Mouse (Mus musculus) cerebellum, adult 2 months (tissue): ENCODE data around the gene Spats1.

Experiments used
- CTCF ChIP-seq: fragments of 200-500 bp; IDR thresholded peaks from 2 replicates; pipeline ENCODE4 v1.5.1; 2011; ENCODE audit warnings: low read depth, mild to moderate bottlenecking, control low read depth, low read length, moderate library complexity, borderline replicate concordance; ENCODE audit not compliant: insufficient read depth
- POLR2A ChIP-seq: fragments of 200-500 bp; IDR thresholded peaks from 2 replicates; pipeline ENCODE4 v1.6.1; 2011; ENCODE audit warnings: low read length, control low read depth, borderline replicate concordance; ENCODE audit not compliant: insufficient read depth

- no peak for TF ChIP-seq CTCF
- TF ChIP-seq POLR2A = no peak
Measured at GRCm38 (mm10) chr17:45458516-45458915, 16.7 kb downstream of the Spats1 start.
